Mouse (Mus musculus): ENCODE data around the gene Defb22. TPM values are rescaled to one million over a fixed set of nuclear protein-coding genes. Genes with fewer than 3 reads are reported as not detected.

Defb22 gene
- polyA plus RNA-seq, 1 experiment, result not detected

DNA sequence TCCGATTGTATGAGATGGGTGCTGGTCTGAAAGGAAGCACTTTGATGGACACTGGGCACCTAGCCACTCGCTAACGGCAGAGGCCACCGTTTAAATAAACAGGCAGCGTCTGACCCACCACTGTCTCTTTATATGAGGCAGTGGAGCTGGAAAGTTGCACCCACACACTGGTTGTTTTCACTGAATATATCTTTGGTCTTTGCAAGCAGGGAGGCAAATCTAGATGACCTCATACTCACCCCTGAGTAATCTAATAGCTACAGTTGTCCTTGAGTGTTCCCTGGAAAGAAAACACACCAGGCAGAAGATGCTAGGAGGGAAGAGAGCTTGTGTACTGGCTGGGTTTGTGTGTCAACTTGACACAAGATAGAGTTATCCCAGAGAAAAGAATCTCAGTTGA, 42.5 kb downstream of the Defb22 start:
- Histone ChIP-seq H3K79me2 (ENCODE audit: control insufficient read depth, insufficient read depth) (no peaks in the 10 kb centered on the region), H3K27me3 (ENCODE audit: control insufficient read depth, insufficient read depth, insufficient read length) (peaks cover 20% of the 10 kb centered on the region), H3ac (ENCODE audit: control insufficient read depth, insufficient read length) (no peak overlapping the region), H3K36me3 (ENCODE audit: control insufficient read depth, insufficient read depth) (no peaks in the 10 kb centered on the region), H3K4me2 (ENCODE audit: low read depth) (no peak overlapping the region), H3K4me3 (no peak overlapping the region)
- no peak for TF ChIP-seq TCF12 (IDR thresholded peaks at IDR 0.05; ENCODE audit: insufficient read depth, poor library complexity, severe bottlenecking)
- no peak for TF ChIP-seq E2F4 (IDR thresholded peaks at IDR 0.05; ENCODE audit: insufficient read depth)
- no peak for TF ChIP-seq MYOG (IDR thresholded peaks at IDR 0.05; ENCODE audit: control insufficient read depth in 1 of 3, insufficient read depth in 1 of 3, insufficient read length in 2 of 3, low read depth in 2 of 3)
- no peak for TF ChIP-seq POLR2AphosphoS2 (IDR thresholded peaks at IDR 0.05; ENCODE audit: insufficient read length, low read depth)
- no peak for TF ChIP-seq TCF3 (IDR thresholded peaks at IDR 0.05; ENCODE audit: insufficient read length, low read depth)
- no peak for TF ChIP-seq REST (IDR thresholded peaks at IDR 0.05; ENCODE audit: insufficient read depth, insufficient read length)
- TF ChIP-seq SRF (IDR thresholded peaks at IDR 0.05; ENCODE audit: control insufficient read depth, insufficient read length, low read depth), result no peak
- TF ChIP-seq CEBPB (IDR thresholded peaks at IDR 0.05; ENCODE audit: insufficient read depth, poor library complexity, severe bottlenecking), result no peak
- no peak for TF ChIP-seq POLR2A (IDR thresholded peaks at IDR 0.05; ENCODE audit: insufficient read length, low read depth)
- TF ChIP-seq USF1 (IDR thresholded peaks at IDR 0.05; ENCODE audit: low read depth), result no peak
- no peak for TF ChIP-seq MYOD1 (IDR thresholded peaks at IDR 0.05; ENCODE audit: control insufficient read depth in 1 of 3, insufficient read length in 2 of 3, low read depth in 2 of 3)
- TF ChIP-seq MAX (IDR thresholded peaks at IDR 0.05; ENCODE audit: low read depth), result no peak

- Histone ChIP-seq H3K36me3 (ENCODE audit: control insufficient read depth, insufficient read depth) (no peaks in the 10 kb centered on the region), H3K4me3 (no peak overlapping the region), H3K27me3 (ENCODE audit: control insufficient read depth, insufficient read depth, insufficient read length) (peaks cover 21% of the 10 kb centered on the region), H3K79me2 (ENCODE audit: control insufficient read depth, insufficient read depth) (no peaks in the 10 kb centered on the region), H3ac (ENCODE audit: control insufficient read depth, insufficient read length) (no peak overlapping the region), H3K4me2 (ENCODE audit: low read depth) (no peak overlapping the region)
- no peak for TF ChIP-seq TCF3 (IDR thresholded peaks at IDR 0.05; ENCODE audit: insufficient read length, low read depth)
These were observed 43.3 kb downstream of the Defb22 start for GRCm38 (mm10) chr2:152446642-152447041.

DNA sequence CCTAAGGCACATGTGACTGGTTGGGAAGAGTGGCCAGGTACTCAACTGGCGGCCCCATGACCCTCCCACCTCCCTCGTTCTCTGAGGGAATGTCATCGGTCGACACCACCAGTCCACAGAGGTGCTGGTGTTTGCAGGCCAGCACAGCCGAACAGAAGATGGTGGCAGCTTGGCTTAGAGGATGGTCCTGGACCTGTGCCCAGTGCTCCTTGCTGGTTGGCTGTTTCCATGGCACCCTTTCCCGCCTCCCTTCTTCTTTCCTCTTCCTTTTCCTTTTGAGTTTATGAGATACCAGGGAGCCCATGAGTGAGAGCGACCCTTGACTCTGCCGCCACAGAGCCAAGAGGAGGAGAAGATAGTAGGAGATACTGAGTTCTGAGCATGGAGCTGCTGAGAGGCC, 46.7 kb downstream of the Defb22 start:
- Histone ChIP-seq H3K27me3 (ENCODE audit: control insufficient read depth, insufficient read depth, insufficient read length) (peaks cover 23% of the 10 kb centered on the region), H3K36me3 (ENCODE audit: control insufficient read depth, insufficient read depth) (no peaks in the 10 kb centered on the region), H3K79me2 (ENCODE audit: control insufficient read depth, insufficient read depth) (no peaks in the 10 kb centered on the region), H3K4me3 (no peak overlapping the region), H3K4me2 (ENCODE audit: low read depth) (no peak overlapping the region), H3ac (ENCODE audit: control insufficient read depth, insufficient read length) (no peak overlapping the region)
- TF ChIP-seq USF1 (IDR thresholded peaks at IDR 0.05; ENCODE audit: low read depth), result no peak
- TF ChIP-seq MYOD1 (IDR thresholded peaks at IDR 0.05; ENCODE audit: control insufficient read depth in 1 of 3, insufficient read length in 2 of 3, low read depth in 2 of 3), result no peak
- TF ChIP-seq CEBPB (IDR thresholded peaks at IDR 0.05; ENCODE audit: insufficient read depth, poor library complexity, severe bottlenecking), result no peak
- TF ChIP-seq REST (IDR thresholded peaks at IDR 0.05; ENCODE audit: insufficient read depth, insufficient read length), result no peak
- TF ChIP-seq TCF12 (IDR thresholded peaks at IDR 0.05; ENCODE audit: insufficient read depth, poor library complexity, severe bottlenecking), result no peak
- TF ChIP-seq MAX (IDR thresholded peaks at IDR 0.05; ENCODE audit: low read depth), result no peak
- no peak for TF ChIP-seq MYOG (IDR thresholded peaks at IDR 0.05; ENCODE audit: control insufficient read depth in 1 of 3, insufficient read depth in 1 of 3, insufficient read length in 2 of 3, low read depth in 2 of 3)
- TF ChIP-seq E2F4 (IDR thresholded peaks at IDR 0.05; ENCODE audit: insufficient read depth), result no peak
- TF ChIP-seq TCF3 (IDR thresholded peaks at IDR 0.05; ENCODE audit: insufficient read length, low read depth), result no peak
- TF ChIP-seq SRF (IDR thresholded peaks at IDR 0.05; ENCODE audit: control insufficient read depth, insufficient read length, low read depth), result no peak
- no peak for TF ChIP-seq POLR2AphosphoS2 (IDR thresholded peaks at IDR 0.05; ENCODE audit: insufficient read length, low read depth)
- no peak for TF ChIP-seq POLR2A (IDR thresholded peaks at IDR 0.05; ENCODE audit: insufficient read length, low read depth)

- Histone ChIP-seq H3K27me3 (ENCODE audit: control insufficient read depth, insufficient read depth, insufficient read length) (peaks cover 23% of the 10 kb centered on the region), H3K36me3 (ENCODE audit: control insufficient read depth, insufficient read depth) (no peaks in the 10 kb centered on the region), H3ac (ENCODE audit: control insufficient read depth, insufficient read length) (no peak overlapping the region), H3K79me2 (ENCODE audit: control insufficient read depth, insufficient read depth) (no peaks in the 10 kb centered on the region), H3K4me3 (no peak overlapping the region), H3K4me2 (ENCODE audit: low read depth) (no peak overlapping the region)
- TF ChIP-seq USF1 (IDR thresholded peaks at IDR 0.05; ENCODE audit: low read depth) (no peak), TCF12 (IDR thresholded peaks at IDR 0.05; ENCODE audit: insufficient read depth, poor library complexity, severe bottlenecking) (no peak), MYOD1 (IDR thresholded peaks at IDR 0.05; ENCODE audit: control insufficient read depth in 1 of 3, insufficient read length in 2 of 3, low read depth in 2 of 3) (no peak), POLR2A (IDR thresholded peaks at IDR 0.05; ENCODE audit: insufficient read length, low read depth) (no peak), MYOG (IDR thresholded peaks at IDR 0.05; ENCODE audit: control insufficient read depth in 1 of 3, insufficient read depth in 1 of 3, insufficient read length in 2 of 3, low read depth in 2 of 3) (no peak), CEBPB (IDR thresholded peaks at IDR 0.05; ENCODE audit: insufficient read depth, poor library complexity, severe bottlenecking) (no peak)
These were observed 47.6 kb downstream of the Defb22 start for GRCm38 (mm10) chr2:152442322-152442721.

- Histone ChIP-seq H3K4me3 (no peak overlapping the region), H3ac (ENCODE audit: control insufficient read depth, insufficient read length) (no peak overlapping the region), H3K27me3 (ENCODE audit: control insufficient read depth, insufficient read depth, insufficient read length) (peaks cover 17% of the 10 kb centered on the region), H3K79me2 (ENCODE audit: control insufficient read depth, insufficient read depth) (no peaks in the 10 kb centered on the region), H3K36me3 (ENCODE audit: control insufficient read depth, insufficient read depth) (no peaks in the 10 kb centered on the region), H3K4me2 (ENCODE audit: low read depth) (no peak overlapping the region)
- TF ChIP-seq MYOG (IDR thresholded peaks at IDR 0.05; ENCODE audit: control insufficient read depth in 1 of 3, insufficient read depth in 1 of 3, insufficient read length in 2 of 3, low read depth in 2 of 3) (no peak), SRF (IDR thresholded peaks at IDR 0.05; ENCODE audit: control insufficient read depth, insufficient read length, low read depth) (no peak), E2F4 (IDR thresholded peaks at IDR 0.05; ENCODE audit: insufficient read depth) (no peak), POLR2AphosphoS2 (IDR thresholded peaks at IDR 0.05; ENCODE audit: insufficient read length, low read depth) (no peak)
These were observed 50.1 kb downstream of the Defb22 start for GRCm38 (mm10) chr2:152439833-152440232.

Measured in myocyte (in vitro differentiated cells).